In genomic region chr17:47138174-47138573, GRCm38 (mm10) we compare ENCODE assay signal across 17 mouse cellular contexts.
DNase-seq lines count a peak whose midpoint lies in the region; ATAC-seq and TF ChIP-seq lines count a peak whose summit lies in the region.
"Had no signal": no experiment of that assay in that cellular context is flagged by ENCODE, and none has a peak within 500 bp of the region (broad histone marks: within the 10 kb centered on the region; RNA-seq: fewer than 3 reads in every experiment).

No protein-coding gene starts in this region.

- TF ChIP-seq CTCF in hindbrain, postnatal 0 days (IDR thresholded peaks at IDR 0.05; ENCODE audit: low read depth) = no peak

- H3K9ac ChIP-seq in hindbrain, postnatal 0 days (replicated peaks; ENCODE audit: low read length) = no peak overlapping the region
- H3K9ac ChIP-seq in neural tube, embryonic 13.5 days = no peak overlapping the region
- no peak overlapping the region for H3K9ac ChIP-seq in neural tube, embryonic 15.5 days (replicated peaks)
- 0 out of 2 replicates have a peak overlapping the region, but pooled peaks have one; percentile 24 for H3K9ac ChIP-seq in intestine, embryonic 16.5 days (ENCODE audit: low read depth, low read length)

- H3K4me2 ChIP-seq in hindbrain, postnatal 0 days (ENCODE audit: low read depth, low read length) = no peak overlapping the region
- peak overlapping the region; percentile 85; the same call in 1 of the 2 replicates for H3K4me2 ChIP-seq in neural tube, embryonic 13.5 days
- H3K4me2 ChIP-seq in neural tube, embryonic 15.5 days = no peak overlapping the region
- H3K4me2 ChIP-seq in intestine, embryonic 16.5 days (ENCODE audit: low read depth, low read length) = peak overlapping the region; percentile 88; the same call in 1 of the 2 replicates

- no peaks in the 10 kb centered on the region for H3K9me3 ChIP-seq in hindbrain, embryonic 10.5 days
- H3K9me3 ChIP-seq in hindbrain, postnatal 0 days (ENCODE audit: low read length) = no peaks in the 10 kb centered on the region
- H3K9me3 ChIP-seq in neural tube, embryonic 13.5 days = no peaks in the 10 kb centered on the region
- no peaks in the 10 kb centered on the region for H3K9me3 ChIP-seq in neural tube, embryonic 15.5 days (replicated peaks)
- no peaks in the 10 kb centered on the region for H3K9me3 ChIP-seq in intestine, embryonic 16.5 days (ENCODE audit: control insufficient read depth, low read length)
- H3K9me3 ChIP-seq: limb, embryonic 13.5 days had no signal

- H3K4me3 ChIP-seq in hindbrain, embryonic 10.5 days = 0 out of 2 replicates have a peak overlapping the region, but pooled peaks have one; percentile 67
- no peak overlapping the region for H3K4me3 ChIP-seq in hindbrain, postnatal 0 days (ENCODE audit: low read length)
- peak overlapping the region; percentile 71; the same call in 1 of the 2 replicates for H3K4me3 ChIP-seq in neural tube, embryonic 13.5 days
- H3K4me3 ChIP-seq in neural tube, embryonic 15.5 days (replicated peaks) = no peak overlapping the region
- peak overlapping the region; percentile 73; the same call in 1 of the 2 replicates for H3K4me3 ChIP-seq in intestine, embryonic 16.5 days (ENCODE audit: low read length)
- H3K4me3 ChIP-seq: left cerebral cortex, adult 2 months had no signal

- no peak for DNase-seq in hindbrain, embryonic 10.5 days (ENCODE audit: low spot score)
- DNase-seq in hindbrain, postnatal 0 days (ENCODE audit: low spot score) = no peak
- DNase-seq in yolk sac, embryonic 10.5 days (ENCODE audit: low spot score) = peak; percentile 85
- DNase-seq in Muller cell, postnatal 12 days (ENCODE audit: inconsistent ontology term) = no peak
- DNase-seq in thymus, postnatal 14 days = no peak
- DNase-seq: adrenal gland, postnatal 36 days; cerebellum, postnatal 25 days; heart, postnatal 4 days; kidney, adult 8-10 months; spleen, adult 18-20 months had no signal

- WGBS in hindbrain, embryonic 10.5 days = 24% methylated on average over 6 of the region's 6 CpGs
- 48% methylated on average over 6 of the region's 6 CpGs for WGBS in hindbrain, postnatal 0 days
- 64% methylated on average over 6 of the region's 6 CpGs for WGBS in neural tube, embryonic 13.5 days
- WGBS in neural tube, embryonic 15.5 days = 65% methylated on average over 6 of the region's 6 CpGs
- 48% methylated on average over 6 of the region's 6 CpGs for WGBS in intestine, embryonic 16.5 days

- H3K27ac ChIP-seq in hindbrain, embryonic 10.5 days = peak overlapping the region; percentile 99; the same call in 1 of the 2 replicates
- no peak overlapping the region for H3K27ac ChIP-seq in hindbrain, postnatal 0 days
- H3K27ac ChIP-seq in neural tube, embryonic 13.5 days (replicated peaks) = peak overlapping the region; percentile 99; the same call in 1 of the 2 replicates
- no peak overlapping the region for H3K27ac ChIP-seq in neural tube, embryonic 15.5 days (replicated peaks)
- H3K27ac ChIP-seq in intestine, embryonic 16.5 days (ENCODE audit: low read length) = peak overlapping the region; percentile 65
- H3K27ac ChIP-seq: left cerebral cortex, adult 2 months; limb, embryonic 13.5 days had no signal

- peaks cover 38% of the 10 kb centered on the region for H3K4me1 ChIP-seq in hindbrain, embryonic 10.5 days (replicated peaks)
- peaks cover 8% of the 10 kb centered on the region; the same call in 1 of the 2 replicates for H3K4me1 ChIP-seq in hindbrain, postnatal 0 days (ENCODE audit: insufficient read depth, low read length)
- H3K4me1 ChIP-seq in neural tube, embryonic 13.5 days (replicated peaks) = peaks cover 28% of the 10 kb centered on the region
- peaks cover 24% of the 10 kb centered on the region for H3K4me1 ChIP-seq in neural tube, embryonic 15.5 days
- peaks cover 16% of the 10 kb centered on the region for H3K4me1 ChIP-seq in intestine, embryonic 16.5 days (ENCODE audit: control insufficient read depth, insufficient read depth, low read length)

- H3K36me3 ChIP-seq in hindbrain, embryonic 10.5 days = no peaks in the 10 kb centered on the region
- no peaks in the 10 kb centered on the region for H3K36me3 ChIP-seq in hindbrain, postnatal 0 days (ENCODE audit: insufficient read depth, low read length)
- H3K36me3 ChIP-seq in neural tube, embryonic 13.5 days = no peaks in the 10 kb centered on the region
- no peaks in the 10 kb centered on the region for H3K36me3 ChIP-seq in neural tube, embryonic 15.5 days
- no peaks in the 10 kb centered on the region for H3K36me3 ChIP-seq in intestine, embryonic 16.5 days (ENCODE audit: control insufficient read depth, insufficient read depth, low read length)
- H3K36me3 ChIP-seq: limb, embryonic 13.5 days had no signal

- peaks cover 9% of the 10 kb centered on the region; the same call in 1 of the 2 replicates for H3K27me3 ChIP-seq in hindbrain, embryonic 10.5 days (ENCODE audit: insufficient read depth, poor library complexity, severe bottlenecking)
- no peaks in the 10 kb centered on the region for H3K27me3 ChIP-seq in hindbrain, postnatal 0 days (ENCODE audit: insufficient read depth, low read length)
- H3K27me3 ChIP-seq in neural tube, embryonic 13.5 days = no peaks in the 10 kb centered on the region
- H3K27me3 ChIP-seq in neural tube, embryonic 15.5 days (replicated peaks) = no peaks in the 10 kb centered on the region
- H3K27me3 ChIP-seq in intestine, embryonic 16.5 days (replicated peaks; ENCODE audit: control insufficient read depth, insufficient read depth, low read length) = no peaks in the 10 kb centered on the region
- H3K27me3 ChIP-seq: limb, embryonic 13.5 days had no signal

- no peak for ATAC-seq in hindbrain, postnatal 0 days
- no peak for ATAC-seq in neural tube, embryonic 13.5 days (ENCODE audit: low read depth)
- no peak for ATAC-seq in neural tube, embryonic 15.5 days (ENCODE audit: low FRiP score)
- ATAC-seq in intestine, embryonic 16.5 days = peak; percentile 24
- ATAC-seq: CD4-positive, CD25-positive, alpha-beta regulatory T cell, adult 4 months; lung, postnatal 0 days had no signal

Comparison
In these comparisons a context has a peak if more than half of its experiments do, and no peak if none do; other contexts are left out.
1. H3K27ac ChIP-seq: peak in hindbrain, embryonic 10.5 days (single experiment), neural tube, embryonic 13.5 days (single experiment) and intestine, embryonic 16.5 days (single experiment); none in hindbrain, postnatal 0 days (single experiment) and neural tube, embryonic 15.5 days (single experiment).
2. H3K4me3 ChIP-seq: peak in hindbrain, embryonic 10.5 days (single experiment), neural tube, embryonic 13.5 days (single experiment) and intestine, embryonic 16.5 days (single experiment); none in hindbrain, postnatal 0 days (single experiment) and neural tube, embryonic 15.5 days (single experiment).
3. H3K4me2 ChIP-seq: peak in neural tube, embryonic 13.5 days (single experiment) and intestine, embryonic 16.5 days (single experiment); none in hindbrain, postnatal 0 days (single experiment) and neural tube, embryonic 15.5 days (single experiment).